Mouse (Mus musculus) gastrocnemius, postnatal 25 days (tissue): ENCODE data around the gene Zfp277. TPM values are rescaled to one million over a fixed set of nuclear protein-coding genes. Genes with fewer than 3 reads are reported as not detected.
A peak's percentile ranks its signal among the peaks of the same experiment; 100 is the strongest.

Source experiments
- DNase-seq: peaks from one replicate; pipeline ENCODE4 v3.0.0; 2022
- long read RNA-seq, 2 experiments: library from polyadenylated mRNA; stranded (forward); transcript quantifications; one replicate each; pipeline ENCODE4 v2.0.0; 2021
- total RNA-seq, 2 experiments: library from RNA; stranded (reverse); gene quantifications; 1 replicate in 1 of 2; 2 replicates in 1 of 2; pipeline ENCODE4 v1.2.3; 2021

The Zfp277 gene
- 1 to 10 TPM; 6.9 to 8.2 TPM for total RNA-seq
- long read RNA-seq, experiment 1, transcript Zfp277-201 (12 exons, 2,188 nt): major isoform, 9 of 13 reads
- long read RNA-seq, experiment 1, partial matches to known transcripts: 0 of 13 reads
- long read RNA-seq, experiment 1, other reads (novel, unspliced or antisense): 4 of 13 reads
- long read RNA-seq, experiment 2, transcript Zfp277-201 (12 exons, 2,188 nt): major isoform, 7 of 12 reads
- long read RNA-seq, experiment 2, partial matches to known transcripts: 0 of 12 reads
- long read RNA-seq, experiment 2, other reads (novel, unspliced or antisense): 5 of 12 reads

DNA sequence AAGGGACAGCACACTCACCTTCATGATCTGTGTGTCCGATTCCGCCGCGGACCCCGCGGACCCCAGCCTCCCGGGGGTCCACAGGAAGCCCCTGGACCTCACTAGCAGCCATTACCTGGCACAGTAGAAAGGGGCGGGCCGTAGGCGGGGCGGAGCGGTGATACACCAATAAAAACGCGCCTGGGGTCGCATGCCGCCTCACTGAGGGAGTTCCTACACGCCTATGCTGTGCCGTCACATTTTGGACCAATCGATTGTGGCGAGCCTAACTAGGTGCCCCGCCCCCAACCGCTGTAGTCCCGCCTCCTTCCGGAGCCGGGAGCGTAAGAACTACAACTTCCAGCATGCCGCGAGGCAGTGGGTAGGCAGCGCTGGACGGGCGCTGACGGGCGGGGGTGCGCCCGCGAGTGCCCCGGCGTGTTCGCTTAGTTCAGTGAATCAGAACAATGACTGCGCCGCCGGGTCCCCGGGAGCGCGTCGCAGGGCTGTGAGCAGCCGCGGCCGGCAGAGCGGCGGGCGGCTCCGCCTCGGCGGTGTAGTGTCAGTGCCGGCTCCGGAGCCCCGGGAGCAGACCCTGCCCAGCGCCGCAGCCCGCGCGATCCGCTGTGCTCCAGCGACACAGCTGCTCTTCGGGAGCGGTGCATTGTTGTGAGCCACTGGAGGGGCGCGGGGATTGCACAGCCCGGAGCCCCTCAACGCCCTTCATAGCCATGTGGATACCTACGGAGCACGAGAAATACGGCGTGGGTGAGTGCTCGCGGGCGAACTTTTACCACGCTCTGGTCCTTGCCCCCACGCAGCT, at the start of gene Zfp277, which contains the start of gene Dock4:
Zfp277 (minus strand) TSS at position 255 of the 802 bp plus-strand sequence.
Dock4 (plus strand) TSS at position 305 of the 802 bp plus-strand sequence.
- DNase-seq: peak; percentile 99

DNA sequence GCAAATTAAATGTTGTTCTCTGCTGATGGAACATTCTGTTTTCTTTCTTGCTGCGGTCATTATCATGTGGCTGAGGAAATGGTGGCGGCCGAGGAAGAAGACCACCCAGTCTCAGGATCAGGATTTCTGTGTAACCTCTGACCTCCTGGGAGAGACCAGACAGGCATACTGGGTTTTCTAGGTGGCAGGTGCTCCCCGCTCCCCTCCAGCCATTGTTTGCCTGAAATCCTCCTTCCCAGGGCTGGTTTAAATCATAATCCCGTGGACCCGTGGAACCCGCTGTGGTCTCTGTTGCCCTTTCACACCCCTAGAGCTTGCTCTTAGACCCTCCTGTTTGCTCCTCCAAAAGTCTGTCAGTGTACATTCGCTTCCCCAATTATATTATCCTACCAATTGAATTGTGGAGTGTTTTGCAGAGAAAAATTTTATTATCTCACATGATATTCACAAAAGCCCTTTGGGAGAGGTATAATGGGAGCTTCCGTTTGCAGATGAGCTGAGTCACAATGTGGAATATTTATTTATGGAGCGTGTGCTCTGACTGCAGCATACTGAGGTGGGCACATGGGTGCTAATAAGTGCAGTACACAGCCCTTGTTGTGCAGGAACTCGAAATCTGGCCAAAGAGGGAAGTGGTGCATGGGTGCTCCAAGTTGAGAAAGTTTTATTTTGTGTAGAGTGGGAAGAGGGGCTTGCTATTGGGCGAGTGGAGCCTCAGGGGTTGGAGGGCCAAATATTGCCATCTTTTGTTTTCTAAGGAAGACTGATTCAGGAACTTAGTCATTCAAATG, 40.5 kb upstream of the Zfp277 start:
- no peak for DNase-seq

DNA sequence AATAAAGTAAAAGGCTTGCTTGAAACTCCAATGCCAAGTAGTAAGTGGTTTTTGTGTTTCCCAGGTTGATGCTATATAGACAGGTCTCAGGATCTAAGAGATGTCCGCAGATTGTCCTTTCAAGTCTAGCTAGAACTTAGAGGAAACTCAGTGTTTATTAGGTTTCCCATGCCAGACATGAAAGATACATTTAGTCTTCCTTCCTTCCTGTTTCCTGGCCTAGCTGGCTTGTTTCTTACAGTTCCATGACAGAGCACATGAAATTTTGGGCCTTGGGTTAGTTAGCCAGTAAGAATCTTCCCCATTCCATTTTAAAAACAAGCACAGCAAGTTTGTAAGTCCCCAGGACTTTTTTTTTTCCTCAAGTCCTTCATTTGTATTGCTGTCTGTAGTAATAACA, 39.5 kb upstream of the Zfp277 start:
- no peak for DNase-seq

DNA sequence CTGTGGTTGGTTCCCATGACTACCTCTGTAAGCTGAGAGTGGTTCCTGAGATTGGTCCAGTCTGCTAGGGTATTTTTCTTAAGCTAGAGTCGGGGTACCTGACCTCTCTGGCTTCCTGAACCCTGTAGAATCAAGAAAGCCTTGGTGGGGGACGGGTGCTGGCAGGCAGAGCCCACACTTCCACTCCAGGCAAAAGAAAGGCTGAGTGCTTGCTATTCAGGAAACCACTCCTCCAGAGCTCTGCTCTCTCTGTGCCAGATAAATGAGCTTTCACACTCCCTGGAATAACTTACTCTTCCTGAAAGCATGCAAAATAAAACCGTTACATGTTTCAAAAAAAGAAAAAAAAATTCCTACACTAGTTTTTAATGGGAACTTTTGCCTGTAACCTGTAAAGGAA, 38.5 kb upstream of the Zfp277 start:
- DNase-seq: no peak

DNA sequence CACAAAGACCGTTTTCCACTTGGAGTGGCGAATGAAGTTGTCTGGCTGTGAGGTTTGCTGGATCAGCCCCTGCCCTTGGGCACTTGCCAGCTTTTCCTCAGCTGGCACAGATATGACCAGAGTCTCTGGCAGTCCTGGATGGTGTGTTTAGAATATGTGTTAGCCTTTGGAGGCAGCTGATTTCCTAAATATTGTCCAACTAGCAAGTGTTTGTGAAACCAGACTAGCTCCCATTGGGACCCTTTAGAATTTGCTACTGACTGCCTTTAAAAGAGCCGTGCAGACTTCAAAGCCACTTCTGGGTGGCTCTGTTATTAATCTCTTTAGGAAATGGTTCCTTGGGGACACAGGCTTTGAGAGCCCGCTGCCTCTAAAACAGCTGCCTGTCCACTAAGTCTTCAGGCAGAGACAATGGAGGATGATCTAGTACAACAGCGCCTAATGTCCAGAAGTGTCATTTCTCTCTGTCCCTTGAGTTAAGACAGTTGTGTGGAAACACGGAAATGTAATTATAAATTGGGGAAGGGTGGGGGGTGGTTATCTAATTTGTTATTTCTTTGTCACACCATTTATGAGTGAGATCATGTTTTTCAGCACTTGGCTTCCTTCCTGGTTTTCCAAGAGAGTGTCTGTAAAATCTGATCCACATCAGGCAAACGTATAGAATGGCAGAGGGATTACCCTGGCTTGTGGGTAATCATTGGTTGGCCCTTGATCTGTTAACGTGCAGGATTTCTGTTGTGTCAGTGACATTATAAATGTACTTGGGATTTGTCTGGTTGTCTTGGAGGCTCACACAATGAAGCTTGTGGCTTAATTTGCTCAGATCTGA, 32.1 kb upstream of the Zfp277 start:
- peak; percentile 25 for DNase-seq

DNA sequence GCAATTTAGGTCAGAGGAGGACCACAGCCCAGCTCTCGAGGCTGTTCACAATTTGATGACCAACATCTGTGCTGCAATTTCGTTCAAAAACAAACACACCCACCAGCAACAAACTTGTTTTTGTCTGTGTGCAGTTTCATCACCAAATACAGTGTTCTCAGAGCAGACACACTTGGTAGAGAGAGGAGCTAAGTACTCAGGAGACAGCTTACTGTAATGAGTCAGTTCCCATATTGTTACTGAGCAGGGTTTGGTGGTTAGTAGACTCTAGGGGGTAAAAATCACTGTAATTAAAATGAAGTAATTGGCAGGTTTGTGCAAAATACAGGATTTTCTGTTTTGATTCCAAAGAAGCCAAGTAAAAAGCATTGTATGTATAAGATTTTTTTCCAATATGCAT, 28.0 kb upstream of the Zfp277 start:
- DNase-seq: no peak

DNA sequence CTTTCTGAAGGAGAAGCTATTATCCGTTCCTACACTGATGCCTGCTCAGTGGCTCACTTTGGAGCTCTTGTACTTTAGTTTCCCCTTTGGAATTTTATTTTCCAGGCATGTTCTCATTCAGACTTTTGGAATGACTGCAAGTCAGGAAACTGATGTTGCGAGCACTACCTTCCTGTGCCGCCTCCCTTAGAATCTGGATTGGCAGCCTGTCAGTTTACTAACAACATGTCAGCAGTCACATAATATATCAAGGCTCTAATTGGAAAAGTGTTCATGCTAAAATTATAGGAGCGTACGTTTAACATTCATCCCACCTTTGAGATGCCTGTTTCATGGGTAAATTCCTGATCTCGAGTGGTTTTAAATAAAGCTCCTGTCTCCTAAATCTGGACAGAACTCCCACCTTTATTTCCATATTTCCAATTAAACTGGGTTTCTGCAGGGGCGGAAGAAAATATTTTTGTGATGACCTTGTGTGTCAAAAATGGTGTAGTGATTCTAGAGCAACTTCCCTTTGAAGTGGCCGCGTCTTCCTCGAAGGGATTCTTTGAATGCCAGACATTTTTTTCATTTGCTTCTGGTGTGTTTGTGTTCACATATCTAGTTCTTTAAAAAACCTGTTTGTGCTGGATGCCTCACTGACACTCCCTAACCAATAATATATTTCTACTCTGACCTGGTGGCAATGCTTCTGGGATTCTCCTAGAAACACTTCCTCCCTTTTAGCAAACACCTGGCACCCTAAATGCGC, 26.1 kb upstream of the Zfp277 start:
- no peak for DNase-seq

DNA sequence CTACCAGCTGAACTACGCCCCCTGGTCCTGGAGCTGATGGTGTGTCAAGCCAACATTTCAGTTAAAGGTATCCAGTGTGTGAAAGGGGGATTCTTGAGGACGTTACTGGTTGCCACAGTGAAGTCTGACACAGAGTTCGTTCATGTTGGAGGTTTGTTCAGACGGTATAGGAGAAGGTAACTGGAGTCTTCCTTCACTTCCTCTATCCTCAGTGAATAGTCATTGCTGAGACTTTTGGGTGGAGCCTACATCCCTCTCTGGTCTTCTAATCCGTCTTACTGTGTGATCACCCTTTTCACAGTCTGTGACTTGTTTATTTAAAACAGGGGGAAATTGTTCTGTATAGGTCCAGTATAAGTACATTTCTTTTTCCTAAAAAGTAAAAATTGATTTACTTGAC, 23.3 kb upstream of the Zfp277 start:
- DNase-seq: no peak

- no peak for DNase-seq
These were observed 22.5 kb upstream of the Zfp277 start for GRCm38 (mm10) chr12:40468235-40468634.

- DNase-seq: peak; percentile 68
These were observed 18.6 kb upstream of the Zfp277 start for GRCm38 (mm10) chr12:40464282-40464681.

- no peak for DNase-seq
These were observed 18.1 kb upstream of the Zfp277 start for GRCm38 (mm10) chr12:40463828-40464227.

DNA sequence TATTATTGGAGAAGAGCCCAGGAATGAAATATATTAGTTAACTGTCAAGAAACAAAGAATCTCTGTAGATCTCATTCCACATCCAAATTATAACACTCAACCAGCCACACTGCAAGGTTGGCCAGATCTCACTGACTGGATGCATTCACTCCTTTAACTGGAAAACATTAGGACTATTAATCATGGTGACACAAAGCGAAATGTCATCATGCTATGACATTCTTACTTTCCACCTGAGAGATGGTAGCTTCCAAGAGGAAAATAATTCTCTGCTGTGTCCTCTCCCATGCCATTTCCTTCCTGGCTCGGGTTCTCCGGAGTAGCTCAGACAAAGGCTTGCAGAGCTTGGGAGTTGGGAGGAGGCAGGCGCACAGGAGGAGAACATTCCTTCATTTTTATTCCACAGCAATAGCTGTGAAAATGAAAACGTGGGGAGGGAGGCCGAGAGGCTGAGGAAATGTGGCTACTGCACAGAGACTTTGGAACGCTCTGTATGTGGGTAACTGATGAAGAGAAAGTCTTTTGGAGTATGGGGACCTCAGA, 17.1 kb upstream of the Zfp277 start:
- DNase-seq: no peak

DNA sequence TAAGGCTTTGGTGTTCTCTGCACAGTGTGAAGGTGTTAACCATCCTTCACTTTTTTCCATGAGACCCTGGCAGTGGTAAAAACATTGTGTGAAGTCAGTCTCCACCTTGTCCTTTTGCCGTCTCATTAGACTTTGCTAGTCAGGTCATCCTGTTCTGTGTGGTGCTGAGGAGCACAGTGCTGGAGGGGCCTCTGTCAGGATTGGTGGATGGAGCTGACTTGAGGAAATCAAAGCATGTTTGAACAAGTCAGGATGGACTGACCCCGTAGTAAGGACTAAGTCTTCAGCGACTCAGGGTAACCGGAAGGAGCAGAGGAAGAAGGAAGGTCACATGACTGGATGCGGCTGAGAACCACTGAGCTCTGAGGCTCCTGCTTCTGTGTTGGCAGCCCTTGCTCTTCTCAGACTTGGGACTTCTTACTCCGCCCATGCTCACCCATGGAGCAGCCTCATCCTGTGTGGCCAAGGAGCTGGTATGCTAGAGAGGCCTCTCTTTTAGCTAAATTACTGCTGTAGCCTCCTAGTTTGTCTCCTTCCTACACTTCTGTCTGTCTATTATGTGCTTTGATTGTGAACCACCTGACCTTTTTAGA, 14.1 kb upstream of the Zfp277 start:
- no peak for DNase-seq

DNA sequence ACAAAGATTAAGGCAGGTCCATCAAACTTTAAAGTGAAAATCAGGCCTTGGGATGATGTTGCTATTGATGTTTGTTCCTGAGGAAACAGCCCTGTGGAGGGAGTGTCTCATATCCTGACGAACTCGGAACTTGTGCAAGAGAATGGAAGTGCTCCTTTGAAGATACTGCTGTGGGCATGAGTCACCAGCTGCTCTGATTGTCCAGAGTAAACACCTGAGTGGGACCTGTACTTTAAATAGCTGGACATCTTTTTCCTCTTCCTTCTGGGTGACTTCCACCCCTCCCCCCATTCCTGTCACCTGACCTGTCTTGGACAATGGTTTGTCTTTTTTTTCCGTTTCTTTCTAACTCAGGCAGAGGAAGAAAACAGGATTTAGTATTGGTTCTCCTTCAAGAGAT, 13.3 kb upstream of the Zfp277 start:
- DNase-seq: peak; percentile 22

DNA sequence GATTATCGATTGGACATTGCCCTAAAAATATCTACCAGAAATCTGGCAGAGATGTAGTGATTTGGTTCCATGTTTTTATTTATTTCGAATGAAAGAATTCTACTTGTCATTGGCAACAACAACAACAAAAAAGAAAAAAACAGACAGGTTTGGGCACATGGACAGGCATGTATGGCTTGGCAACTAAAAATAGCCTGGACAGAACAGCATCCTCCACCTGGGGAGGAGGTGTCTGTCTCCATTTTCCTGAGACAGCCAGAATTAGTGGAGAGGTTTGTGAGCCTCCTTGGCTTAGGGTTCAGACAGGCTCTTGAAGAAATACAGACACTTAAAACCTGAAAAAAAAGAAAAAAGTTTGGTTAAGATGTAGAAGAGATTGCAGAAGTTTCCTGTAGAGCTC, 10.8 kb upstream of the Zfp277 start:
- DNase-seq: no peak

DNA sequence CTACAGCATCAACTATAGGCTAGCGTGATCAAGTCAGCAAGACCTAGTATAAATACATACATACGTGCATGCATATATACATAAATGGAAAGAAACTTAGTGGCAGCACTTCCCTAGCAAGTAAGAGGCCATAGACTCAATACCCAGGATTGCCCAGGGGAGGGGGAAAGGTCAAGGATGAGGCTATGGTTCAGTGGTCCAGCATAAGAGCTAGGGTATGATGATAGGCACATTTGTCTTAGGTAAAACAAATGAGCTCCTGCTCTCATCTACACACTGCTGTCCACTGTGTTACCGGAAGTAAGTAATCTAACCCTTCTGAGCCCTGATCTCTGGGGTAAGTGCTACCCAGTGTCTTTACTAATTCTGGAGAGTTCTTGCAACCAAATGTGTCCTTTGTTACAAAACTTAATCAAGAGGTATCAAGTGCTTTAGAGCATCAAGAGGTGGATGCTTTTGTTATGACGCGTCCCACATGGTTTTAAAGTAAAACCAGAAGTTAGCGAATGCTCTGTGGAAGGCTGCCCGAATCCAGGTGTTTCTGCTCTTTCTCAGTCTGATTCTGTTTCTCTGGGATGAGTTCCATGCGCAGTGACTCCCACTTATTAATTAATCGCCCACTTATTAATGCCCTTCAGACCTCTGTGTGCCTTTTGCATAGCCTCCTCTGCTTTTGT, 3.6 kb upstream of the Zfp277 start:
- no peak for DNase-seq

DNA sequence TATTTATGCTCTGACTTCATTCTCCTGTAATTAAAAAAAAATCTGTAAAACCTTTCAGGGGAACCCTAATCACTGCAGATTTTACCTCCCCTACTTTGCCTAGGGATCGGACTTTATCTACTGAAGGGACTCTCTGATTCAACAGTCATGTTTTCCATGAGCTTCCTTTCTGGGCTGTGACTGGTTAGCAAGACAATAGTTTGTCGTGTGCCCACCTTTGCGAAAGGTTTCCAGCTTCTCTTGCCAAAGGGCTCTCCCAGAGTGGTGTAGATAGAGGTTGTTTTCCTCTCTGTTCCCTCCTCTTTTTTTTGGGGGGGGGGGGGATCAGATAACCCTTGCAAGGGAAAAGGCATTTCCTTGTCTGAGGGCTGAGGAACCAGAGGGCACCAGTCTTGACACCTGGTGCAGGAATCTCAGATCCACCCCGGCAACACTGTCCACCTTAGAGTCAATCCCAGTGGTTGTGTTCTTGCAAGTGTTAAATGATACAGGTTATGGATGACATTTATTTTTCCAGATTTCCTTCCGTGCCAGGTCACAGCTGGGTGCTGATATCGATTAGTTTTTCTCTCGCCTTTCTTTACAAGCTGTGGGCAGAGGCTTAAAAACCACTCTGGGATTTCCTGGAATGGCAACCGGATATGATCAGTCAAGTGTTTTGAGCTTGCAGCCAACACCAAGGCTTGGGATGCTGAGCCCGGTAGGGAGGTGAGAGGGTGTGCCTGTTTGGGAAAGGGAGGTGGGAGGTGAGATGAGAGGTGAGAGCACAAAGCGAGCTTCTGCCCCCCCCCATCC, 2.1 kb upstream of the Zfp277 start:
- DNase-seq: no peak

- peak; percentile 41 for DNase-seq
These were observed 1.0 kb upstream of the Zfp277 start for GRCm38 (mm10) chr12:40446450-40447381.
